Mouse (Mus musculus): ENCODE results near the gene Olfr921. TPM values are rescaled to one million over a fixed set of nuclear protein-coding genes. Genes with fewer than 3 reads are reported as not detected.

The Olfr921 gene
- polyA plus RNA-seq, 1 experiment from 2014 or later: not detected

- no peak overlapping the region for H3K4me3 ChIP-seq (ENCODE audit: low read length)
- 93% methylated on average over 1 of the region's 1 CpGs for WGBS
- no peak overlapping the region for H3K4me2 ChIP-seq (ENCODE audit: low read length)
- H3K9me3 ChIP-seq (ENCODE audit: control insufficient read depth, low read length): no peaks in the 10 kb centered on the region
- H3K27me3 ChIP-seq (replicated peaks; ENCODE audit: control insufficient read depth, insufficient read depth, low read length): no peaks in the 10 kb centered on the region
- no peak overlapping the region for H3K9ac ChIP-seq (ENCODE audit: low read depth, low read length)
- H3K27ac ChIP-seq (ENCODE audit: low read depth, low read length): no peak overlapping the region
- H3K36me3 ChIP-seq (ENCODE audit: control insufficient read depth, insufficient read depth, low read length): no peaks in the 10 kb centered on the region
- ATAC-seq: no peak
- no peaks in the 10 kb centered on the region for H3K4me1 ChIP-seq (ENCODE audit: control insufficient read depth, insufficient read depth, low read depth, low read length)
These were observed 42.7 kb downstream of the Olfr921 start for GRCm38 (mm10) chr9:38815458-38815986.

GRCm38 (mm10) chr9:38826245-38826644 is 53.4 kb downstream of the Olfr921 start, which contains the start of gene Olfr923:
TSS of gene Olfr923 (plus strand) at chr9:38826545.
- Histone ChIP-seq H3K9me3 (ENCODE audit: control insufficient read depth, low read length) (no peaks in the 10 kb centered on the region), H3K27me3 (replicated peaks; ENCODE audit: control insufficient read depth, insufficient read depth, low read length) (no peaks in the 10 kb centered on the region), H3K9ac (ENCODE audit: low read depth, low read length) (no peak within 1 kb of the TSS), H3K4me1 (ENCODE audit: control insufficient read depth, insufficient read depth, low read depth, low read length) (no peaks in the 10 kb centered on the region), H3K27ac (ENCODE audit: low read depth, low read length) (no peak within 1 kb of the TSS), H3K36me3 (ENCODE audit: control insufficient read depth, insufficient read depth, low read length) (no peaks in the 10 kb centered on the region), H3K4me3 (ENCODE audit: low read length) (no peak within 1 kb of the TSS), H3K4me2 (ENCODE audit: low read length) (no peak within 1 kb of the TSS)
- no peak for ATAC-seq
- WGBS: 75% methylated on average over 1 of the region's 1 CpGs

Other genes with a start within 250 kb of the Olfr921 start
- gene Olfr910, start 235.2 kb upstream of the Olfr921 start, polyA plus RNA-seq (2015; fragmentation: Nextera tagmentation; extraction: Ambion mirVana): not detected in 2 replicates
- gene Olfr912, start 192.9 kb upstream of the Olfr921 start, polyA plus RNA-seq (2015; fragmentation: Nextera tagmentation; extraction: Ambion mirVana): not detected in 2 replicates
- not detected in 2 replicates for gene Olfr913, start 180.3 kb upstream of the Olfr921 start, polyA plus RNA-seq (2015; fragmentation: Nextera tagmentation; extraction: Ambion mirVana)
- not detected in 2 replicates for gene Olfr914, start 168.0 kb upstream of the Olfr921 start, polyA plus RNA-seq (2015; fragmentation: Nextera tagmentation; extraction: Ambion mirVana)
- gene Olfr916, start 113.2 kb upstream of the Olfr921 start, polyA plus RNA-seq (2015; fragmentation: Nextera tagmentation; extraction: Ambion mirVana): not detected in 2 replicates
- gene Olfr917, start 107.2 kb upstream of the Olfr921 start, polyA plus RNA-seq (2015; fragmentation: Nextera tagmentation; extraction: Ambion mirVana): not detected in 2 replicates
- not detected in 2 replicates for gene Olfr918, start 98.5 kb upstream of the Olfr921 start, polyA plus RNA-seq (2015; fragmentation: Nextera tagmentation; extraction: Ambion mirVana)
- not detected in 2 replicates for gene Olfr919, start 69.4 kb upstream of the Olfr921 start, polyA plus RNA-seq (2015; fragmentation: Nextera tagmentation; extraction: Ambion mirVana)
- 8.7 and 9.7 TPM in 2 replicates for gene Vwa5a, start 54.8 kb upstream of the Olfr921 start, polyA plus RNA-seq (2015; fragmentation: Nextera tagmentation; extraction: Ambion mirVana)
- not detected in 2 replicates for gene Olfr920, start 20.8 kb upstream of the Olfr921 start, polyA plus RNA-seq (2015; fragmentation: Nextera tagmentation; extraction: Ambion mirVana)
- gene Olfr922, start 41.5 kb downstream of the Olfr921 start, polyA plus RNA-seq (2015; fragmentation: Nextera tagmentation; extraction: Ambion mirVana): not detected in 2 replicates
- gene Olfr923, start 53.5 kb downstream of the Olfr921 start, polyA plus RNA-seq (2015; fragmentation: Nextera tagmentation; extraction: Ambion mirVana): not detected in 2 replicates
- not detected in 2 replicates for gene Olfr924, start 71.4 kb downstream of the Olfr921 start, polyA plus RNA-seq (2015; fragmentation: Nextera tagmentation; extraction: Ambion mirVana)
- not detected in 2 replicates for gene Olfr26, start 82.0 kb downstream of the Olfr921 start, polyA plus RNA-seq (2015; fragmentation: Nextera tagmentation; extraction: Ambion mirVana)
- not detected in 2 replicates for gene Olfr926, start 104.1 kb downstream of the Olfr921 start, polyA plus RNA-seq (2015; fragmentation: Nextera tagmentation; extraction: Ambion mirVana)
- not detected in 2 replicates for gene Olfr930, start 156.7 kb downstream of the Olfr921 start, polyA plus RNA-seq (2015; fragmentation: Nextera tagmentation; extraction: Ambion mirVana)
- not detected in 2 replicates for gene Olfr933, start 199.2 kb downstream of the Olfr921 start, polyA plus RNA-seq (2015; fragmentation: Nextera tagmentation; extraction: Ambion mirVana)
- not detected in 2 replicates for gene Olfr934, start 215.2 kb downstream of the Olfr921 start, polyA plus RNA-seq (2015; fragmentation: Nextera tagmentation; extraction: Ambion mirVana)
- gene Olfr935, start 226.6 kb downstream of the Olfr921 start, polyA plus RNA-seq (2015; fragmentation: Nextera tagmentation; extraction: Ambion mirVana): not detected in 2 replicates

Measured in hindbrain, embryonic 16.5 days (tissue).